Mouse (Mus musculus): Measurements from ENCODE around the gene Chchd6.

GRCm38 (mm10) chr6:89585696-89586095 is 9.8 kb downstream of the Chchd6 start:
- no peak for TF ChIP-seq POLR2A (IDR thresholded peaks at IDR 0.05; ENCODE audit: low read depth, low read length)
- no peak for TF ChIP-seq CTCF (IDR thresholded peaks at IDR 0.05; ENCODE audit: extremely low read depth, insufficient read length, insufficient replicate concordance, low read depth, low read length)
